Mouse (Mus musculus): ENCODE measurements around the gene Cdc37.

- TF ChIP-seq EP300 (IDR thresholded peaks at IDR 0.05; ENCODE audit: low read depth): no peak
- TF ChIP-seq CTCF (IDR thresholded peaks at IDR 0.05; ENCODE audit: low read depth): no peak
Measured at GRCm38 (mm10) chr9:21121483-21121882, 28.3 kb downstream of the Cdc37 start.
